Mouse (Mus musculus) frontal cortex, postnatal 14 days (tissue): Measurements from ENCODE around the gene Sympk.
A peak's percentile ranks its signal among the peaks of the same experiment; 100 is the strongest.
"Not testable (repeated sequence)": the region's sequence is repeated elsewhere in the genome, so short reads cannot be mapped to it uniquely, and the experiment has no call there.

Experiments used
- DNase-seq, 2 experiments: peaks; one replicate each; pipeline ENCODE4 v3.0.0; 2022; ENCODE audit warnings: low spot score in 2 of 2

Sympk gene

GRCm38 (mm10) chr7:19052345-19053135, 28.4 kb downstream of the Sympk start:
- peak in 1 of 2 experiments; percentile 33 for DNase-seq

DNA sequence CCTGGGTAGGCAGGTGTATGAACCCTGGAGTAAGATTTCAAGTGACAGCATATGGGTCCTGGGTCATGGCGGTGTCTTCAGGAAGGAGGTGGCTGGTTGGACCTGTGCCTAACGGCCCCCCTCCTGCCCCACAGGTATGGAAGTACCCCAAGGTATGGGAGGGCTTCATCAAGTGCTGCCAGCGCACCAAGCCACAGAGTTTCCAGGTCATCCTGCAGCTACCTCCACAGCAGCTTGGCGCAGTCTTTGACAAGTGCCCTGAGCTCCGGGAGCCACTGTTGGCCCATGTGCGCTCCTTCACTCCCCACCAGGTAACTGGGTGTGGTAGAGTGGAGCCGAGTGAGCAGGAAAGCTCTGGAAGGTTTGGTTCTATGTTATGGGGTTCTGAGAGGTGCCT, 29.0 kb downstream of the Sympk start:
- no peak for DNase-seq

DNA sequence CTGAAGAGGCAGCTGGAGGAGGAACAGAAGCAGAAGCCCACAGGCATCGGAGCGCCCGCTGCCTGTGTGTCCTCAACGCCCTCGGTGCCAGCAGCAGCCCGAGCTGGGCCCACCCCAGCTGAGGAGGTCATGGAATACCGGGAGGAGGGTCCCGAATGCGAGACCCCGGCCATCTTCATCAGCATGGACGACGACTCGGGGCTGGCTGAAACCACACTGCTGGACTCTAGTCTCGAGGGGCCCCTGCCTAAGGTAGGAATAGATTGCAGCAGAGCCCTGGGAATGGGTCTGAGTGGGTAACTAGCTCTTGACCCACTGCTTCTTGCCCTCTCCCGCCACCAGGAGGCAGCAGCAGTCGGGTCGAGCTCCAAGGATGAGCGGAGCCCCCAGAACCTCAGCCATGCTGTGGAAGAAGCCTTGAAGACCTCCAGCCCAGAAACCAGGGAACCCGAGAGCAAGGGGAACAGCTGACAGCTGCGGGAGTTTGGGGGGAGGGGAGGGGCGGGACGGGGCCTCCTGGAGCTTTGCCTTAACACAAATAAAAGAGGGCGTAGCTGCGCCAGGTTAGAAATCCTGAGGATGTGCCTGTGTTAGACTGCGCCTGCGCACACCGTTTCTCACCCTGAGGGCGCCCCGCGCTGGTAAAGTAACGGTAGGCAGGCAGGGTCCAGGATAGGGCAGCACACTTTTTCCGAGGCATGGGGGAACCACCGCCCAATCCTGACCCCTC, 30.0 kb downstream of the Sympk start, which contains the start of gene Rsph6a:
TSS of gene Rsph6a (plus strand) at position 644 of the 730 bp plus-strand sequence.
- DNase-seq, result peak in 1 of 2 experiments; percentile 42

- DNase-seq, result no peak
Observed at GRCm38 (mm10) chr7:19054777-19055076, 30.6 kb downstream of the Sympk start.

DNA sequence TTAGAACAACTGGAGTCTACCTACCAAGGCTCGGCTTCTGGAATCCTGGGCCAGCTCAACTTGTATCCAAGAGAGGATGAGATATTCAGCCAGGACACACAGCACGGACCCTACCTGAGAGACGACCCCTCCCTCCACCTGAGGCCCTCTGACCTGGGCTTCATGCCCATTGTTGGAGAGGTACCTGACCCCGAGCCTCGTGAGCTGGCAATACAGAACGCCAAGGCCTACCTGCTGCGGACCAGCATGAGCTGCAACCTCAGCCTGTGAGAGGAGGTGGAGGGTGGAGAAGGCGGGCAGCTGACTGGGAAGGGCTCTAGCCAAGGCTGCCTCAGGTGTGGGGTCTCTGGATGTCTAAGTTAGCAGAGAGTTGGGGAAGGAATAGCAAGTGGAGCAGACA, 30.9 kb downstream of the Sympk start:
- DNase-seq, result no peak

- no peak for DNase-seq
Observed at GRCm38 (mm10) chr7:19057405-19057804, 33.2 kb downstream of the Sympk start.

GRCm38 (mm10) chr7:19065896-19066295, 41.7 kb downstream of the Sympk start:
- DNase-seq, result no peak

DNA sequence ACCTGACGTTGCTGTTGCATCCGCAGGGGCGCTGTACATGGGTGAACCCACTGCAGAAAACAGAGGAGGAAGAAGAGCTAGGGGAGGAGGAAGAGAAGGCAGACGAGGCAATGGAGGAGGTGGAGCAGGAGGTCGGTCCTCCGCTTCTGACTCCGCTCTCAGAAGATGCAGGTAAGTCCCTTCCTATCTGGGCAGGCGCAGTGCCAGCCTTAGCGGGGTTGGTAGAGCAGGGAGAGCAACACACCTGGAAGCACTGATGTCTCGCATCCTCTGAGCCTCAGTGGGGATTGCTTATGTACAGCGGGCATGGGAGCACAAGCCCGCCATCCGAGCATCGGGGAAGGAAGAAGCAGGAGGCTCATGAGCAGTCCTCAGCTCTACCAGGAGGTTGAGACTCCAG, 42.9 kb downstream of the Sympk start:
- DNase-seq, result no peak

- no peak for DNase-seq
Observed at GRCm38 (mm10) chr7:19067935-19068334, 43.8 kb downstream of the Sympk start.

DNA sequence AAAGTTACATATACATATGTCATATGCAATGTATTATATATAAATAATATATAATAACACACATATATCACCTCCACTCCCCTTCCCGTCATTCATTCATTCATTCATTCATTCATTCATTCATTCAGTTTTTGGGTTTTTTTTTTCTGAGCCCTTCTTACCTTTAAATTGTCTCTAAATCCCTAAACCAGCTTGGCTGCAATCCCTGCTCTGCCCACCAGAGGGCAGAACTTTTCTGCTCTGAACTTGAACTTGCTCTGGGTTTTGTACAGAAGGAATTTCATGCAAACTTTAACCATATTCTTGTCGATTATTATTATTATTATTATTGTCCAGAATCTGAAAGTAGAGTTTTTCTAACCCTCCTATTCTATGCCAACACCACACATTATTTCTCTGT, 44.5 kb downstream of the Sympk start:
- DNase-seq, result peak in 1 of 2 experiments; percentile 72

GRCm38 (mm10) chr7:19069500-19069899, 45.3 kb downstream of the Sympk start:
- no peak for DNase-seq

DNA sequence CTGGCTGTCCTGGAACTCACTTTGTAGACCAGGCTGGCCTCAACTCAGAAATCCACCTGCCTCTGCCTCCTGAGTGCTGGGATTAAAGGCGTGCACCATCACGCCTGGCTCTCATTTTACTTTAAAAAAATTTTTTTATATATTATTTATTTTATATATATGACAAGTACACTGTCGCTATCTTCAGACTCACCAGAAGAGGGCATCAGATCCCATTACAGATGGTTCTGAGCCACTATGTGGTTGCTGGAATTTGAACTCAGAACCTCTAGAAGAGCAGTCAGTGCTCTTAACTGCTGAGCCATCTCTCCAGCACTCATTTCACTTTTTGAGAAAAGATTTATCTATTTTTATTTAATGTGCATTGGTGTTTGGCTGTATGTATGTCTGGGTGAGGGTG, 46.8 kb downstream of the Sympk start:
- DNase-seq, result not testable (repeated sequence)

GRCm38 (mm10) chr7:19073504-19073903, 49.3 kb downstream of the Sympk start:
- peak in 1 of 2 experiments; percentile 5 for DNase-seq

DNA sequence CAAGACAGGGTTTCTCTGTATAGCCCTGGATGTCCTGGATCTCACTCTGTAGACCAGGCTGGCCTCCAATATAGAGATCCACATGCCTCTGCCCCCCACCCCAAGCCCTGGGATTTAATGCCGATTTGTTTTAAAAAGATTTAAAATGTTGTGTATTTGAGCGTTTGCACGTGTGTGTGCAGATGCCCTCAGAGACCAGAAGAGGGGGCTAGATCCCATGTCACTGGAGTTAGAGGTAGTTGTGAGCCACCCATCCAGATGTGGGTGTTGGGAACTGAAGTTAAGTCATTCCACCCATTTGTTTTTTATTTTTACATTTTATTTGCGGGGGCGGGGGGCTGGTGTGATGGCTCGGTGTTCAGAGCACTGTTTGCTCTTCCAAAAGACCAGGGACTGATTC, 50.3 kb downstream of the Sympk start:
- no peak for DNase-seq

GRCm38 (mm10) chr7:19075231-19075630, 51.1 kb downstream of the Sympk start:
- no peak for DNase-seq

DNA sequence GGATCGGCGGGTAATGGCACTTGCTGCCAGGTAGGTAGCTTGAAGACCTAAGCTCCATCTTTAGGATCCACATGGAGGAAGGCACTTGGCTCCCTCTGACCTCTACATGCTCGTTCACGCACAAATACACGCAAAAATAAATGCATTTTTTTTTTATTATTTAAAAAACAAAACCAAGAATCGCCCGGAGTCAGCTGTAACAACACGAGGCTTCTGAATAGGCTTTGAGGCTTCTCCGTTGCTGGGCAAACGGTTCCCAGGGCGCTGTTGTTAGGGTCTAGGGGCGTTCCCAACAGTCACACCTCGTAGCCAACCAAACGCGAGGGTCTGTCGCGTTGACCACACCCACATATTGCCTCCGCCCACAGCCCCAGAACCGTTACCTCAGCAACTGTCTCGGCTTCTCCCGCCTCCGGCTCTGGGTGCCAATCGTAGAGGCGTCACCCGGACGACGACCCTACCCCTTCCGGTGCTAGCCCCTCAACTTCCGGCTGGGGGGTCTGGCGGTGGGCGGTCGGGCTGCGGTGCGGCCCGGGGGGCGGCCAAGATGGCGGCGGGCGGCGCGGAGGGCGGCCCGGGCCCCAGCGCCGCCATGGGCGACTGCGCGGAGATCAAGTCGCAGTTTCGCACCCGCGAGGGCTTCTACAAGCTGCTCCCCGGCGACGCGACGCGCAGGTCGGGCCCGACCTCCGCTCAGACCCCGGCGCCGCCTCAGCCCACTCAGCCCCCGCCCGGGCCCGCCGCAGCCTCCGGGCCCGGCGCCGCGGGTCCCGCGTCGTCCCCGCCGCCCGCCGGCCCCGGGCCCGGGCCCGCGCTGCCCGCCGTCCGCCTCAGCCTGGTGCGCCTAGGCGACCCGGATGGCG, 51.8 kb downstream of the Sympk start, which contains the start of gene Dmwd:
TSS of gene Dmwd (plus strand) at position 505 of the 863 bp plus-strand sequence.
- DNase-seq, result peak; percentile 95 to 98

DNA sequence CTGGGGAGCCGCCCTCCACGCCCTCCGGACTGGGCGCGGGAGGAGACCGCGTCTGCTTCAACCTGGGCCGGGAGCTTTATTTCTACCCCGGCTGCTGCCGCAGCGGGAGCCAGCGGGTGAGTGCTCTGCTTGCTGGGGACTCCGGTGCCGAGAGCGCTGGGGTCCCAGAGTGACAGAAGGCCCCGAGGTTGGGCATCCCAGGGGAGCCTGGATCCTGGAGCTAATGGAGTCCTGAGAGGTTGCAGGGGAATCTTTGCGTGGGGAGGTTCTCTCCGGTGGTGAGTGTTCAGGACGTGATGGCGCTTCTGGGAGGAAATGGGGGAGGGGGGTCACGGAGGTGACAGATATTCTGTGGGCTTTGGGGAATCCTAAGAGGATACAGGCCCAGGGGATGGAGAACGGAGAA, 52.4 kb downstream of the Sympk start:
- no peak for DNase-seq

GRCm38 (mm10) chr7:19077761-19078160, 53.6 kb downstream of the Sympk start:
- no peak for DNase-seq

DNA sequence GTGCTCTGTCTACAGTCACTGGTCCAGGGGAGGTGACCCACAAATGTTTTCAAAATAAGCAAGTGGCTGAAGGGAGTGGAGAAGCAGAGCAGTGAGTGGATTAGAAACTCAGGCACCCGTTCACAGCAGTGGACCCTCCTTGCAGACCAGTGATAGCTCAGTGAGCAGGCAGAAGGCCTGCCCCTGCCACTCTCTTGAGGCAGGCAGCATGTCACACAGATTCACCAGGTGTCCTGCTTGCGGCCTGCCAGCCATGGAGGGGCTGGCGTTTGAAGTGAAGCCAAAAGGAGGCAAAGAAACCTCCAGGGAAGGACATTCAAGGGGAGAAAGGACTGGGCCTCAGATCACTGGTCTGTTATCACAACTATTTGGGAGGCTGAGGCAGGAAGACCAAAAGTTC, 54.6 kb downstream of the Sympk start:
- no peak for DNase-seq

GRCm38 (mm10) chr7:19080451-19080950, 56.3 kb downstream of the Sympk start:
- DNase-seq, result no peak

GRCm38 (mm10) chr7:19082171-19082570, 58.0 kb downstream of the Sympk start:
- no peak for DNase-seq

DNA sequence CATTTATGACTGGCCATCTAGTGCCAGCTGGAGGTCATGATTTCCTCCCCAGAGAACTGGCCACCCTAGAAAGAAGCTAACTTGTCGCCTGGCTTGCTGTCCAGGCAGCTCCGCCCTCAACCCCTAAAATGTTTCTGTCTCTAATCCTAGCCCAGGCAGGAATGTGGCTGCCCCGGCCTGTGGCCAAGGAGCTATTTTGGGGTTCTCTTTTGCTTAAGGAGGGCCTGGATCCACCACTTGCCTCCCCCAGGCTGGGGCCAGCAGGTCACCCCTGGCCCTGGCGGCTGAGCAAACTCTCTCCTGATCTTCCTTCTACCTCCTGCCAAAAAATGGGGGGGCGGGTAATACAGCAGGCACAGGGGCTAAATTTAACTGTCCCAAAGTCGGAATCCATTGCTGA, 58.9 kb downstream of the Sympk start:
- DNase-seq, result no peak
